Mouse (Mus musculus) liver, embryonic 12.5 days (tissue): ENCODE results near the gene Cstb. TPM values are rescaled to one million over a fixed set of nuclear protein-coding genes. Genes with fewer than 3 reads are reported as not detected.

Source experiments
- ATAC-seq: fragments of 200-750 bp; cut with Nextera tagmentation; 2 replicates; pipeline ENCODE4 v1.8.0; 2017; ENCODE audit warnings: moderate number of reproducible peaks, mild to moderate bottlenecking, moderate library complexity
- H3K27ac ChIP-seq: fragments of 300-500 bp; sonication (generic); 2 replicates; pipeline ENCODE4 v1.5.1; 2016; ENCODE audit warnings: mild to moderate bottlenecking
- H3K27me3 ChIP-seq: fragments of 300-500 bp; sonication (generic); replicated peaks from 2 replicates; pipeline ENCODE4 v1.6.1; 2016; ENCODE audit warnings: mild to moderate bottlenecking, moderate library complexity
- H3K36me3 ChIP-seq: fragments of 300-500 bp; sonication (generic); 2 replicates; pipeline ENCODE4 v1.6.1; 2016; ENCODE audit warnings: mild to moderate bottlenecking, moderate library complexity
- H3K4me1 ChIP-seq: fragments of 300-500 bp; sonication (generic); 2 replicates; pipeline ENCODE4 v1.6.1; 2016
- H3K4me2 ChIP-seq: fragments of 300-500 bp; sonication (generic); 2 replicates; pipeline ENCODE4 v1.6.1; 2016; ENCODE audit warnings: mild to moderate bottlenecking, moderate library complexity
- H3K4me3 ChIP-seq: fragments of 300-500 bp; sonication (generic); 2 replicates; pipeline ENCODE4 v1.5.1; 2016; ENCODE audit warnings: mild to moderate bottlenecking, moderate library complexity
- H3K9ac ChIP-seq: fragments of 300-500 bp; sonication (generic); 2 replicates; pipeline ENCODE4 v1.6.1; 2016; ENCODE audit warnings: mild to moderate bottlenecking, moderate library complexity
- H3K9me3 ChIP-seq: fragments of 300-500 bp; sonication (generic); replicated peaks from 2 replicates; pipeline ENCODE4 v1.6.1; 2016; ENCODE audit warnings: mild to moderate bottlenecking, moderate library complexity
- WGBS: fragments of 180-500 bp; shearing (Covaris S2); methylation state at CpG from one replicate; pipeline ENCODE4 v1.1.7; 2016; ENCODE audit not compliant: insufficient replicate concordance; 5-methylcytosine and 5-hydroxymethylcytosine counted together
- polyA plus RNA-seq: library from polyadenylated mRNA; unstranded; fragments of >200 nt; fragmentation: Nextera tagmentation; extraction: Ambion mirVana; gene quantifications from 2 replicates; pipeline ENCODE4 v1.2.1, GENCODE M21; 2016

Cstb gene
- polyA plus RNA-seq, 1 experiment from 2014 or later = 104 TPM

- H3K4me1 ChIP-seq = peaks cover 42% of the 10 kb centered on the region
- peak overlapping the region; percentile 98 for H3K4me2 ChIP-seq
- 2% methylated on average over 32 of the region's 32 CpGs for WGBS
- H3K27me3 ChIP-seq = 0 out of 2 replicates have a peak, but pooled peaks cover 6% of the 10 kb centered on the region
- peak overlapping the region; percentile 48; the same call in 1 of the 2 replicates for H3K27ac ChIP-seq
- H3K9ac ChIP-seq = peak overlapping the region; percentile 73
- H3K4me3 ChIP-seq = peak overlapping the region; percentile 68
- H3K9me3 ChIP-seq = no peaks in the 10 kb centered on the region
- ATAC-seq = peak; percentile 53
- H3K36me3 ChIP-seq = no peaks in the 10 kb centered on the region
Observed at GRCm38 (mm10) chr10:78464201-78464791, 38.8 kb downstream of the Cstb start.

- Histone ChIP-seq H3K4me2 (peak within 1 kb of the TSS; percentile 98), H3K4me3 (peak within 1 kb of the TSS; percentile 68)
- under 1% methylated on average over 35 of the region's 35 CpGs for WGBS
Observed at GRCm38 (mm10) chr10:78464792-78465207, 39.3 kb downstream of the Cstb start, which contains the start of gene Pdxk. Gene Pdxk (minus strand): TSS chr10:78464975.

GRCm38 (mm10) chr10:78465472-78465871 is 40.0 kb downstream of the Cstb start:
- Histone ChIP-seq H3K4me1 (peaks cover 38% of the 10 kb centered on the region), H3K27ac (peak overlapping the region; percentile 65), H3K9ac (no peak overlapping the region), H3K4me3 (peak overlapping the region; percentile 68; the same call in 1 of the 2 replicates), H3K4me2 (peak overlapping the region; percentile 98), H3K9me3 (no peaks in the 10 kb centered on the region), H3K27me3 (peaks cover 9% of the 10 kb centered on the region; the same call in 1 of the 2 replicates), H3K36me3 (no peaks in the 10 kb centered on the region)
- no peak for ATAC-seq
- 27% methylated on average over 3 of the region's 3 CpGs for WGBS

More at GRCm38 (mm10) chr10:78464792-78465207, 39.3 kb downstream of the Cstb start, which contains the start of gene Pdxk:
- peak; percentile 90 for ATAC-seq
- Histone ChIP-seq H3K27ac (peak within 1 kb of the TSS; percentile 65), H3K9me3 (no peaks in the 10 kb centered on the region), H3K4me1 (peaks cover 42% of the 10 kb centered on the region), H3K27me3 (peaks cover 7% of the 10 kb centered on the region; the same call in 1 of the 2 replicates), H3K9ac (peak within 1 kb of the TSS; percentile 73), H3K36me3 (no peaks in the 10 kb centered on the region)

- no peak overlapping the region for H3K4me2 ChIP-seq
- no peaks in the 10 kb centered on the region for H3K36me3 ChIP-seq
- ATAC-seq = no peak
- no peak overlapping the region for H3K9ac ChIP-seq
- peaks cover 33% of the 10 kb centered on the region for H3K4me1 ChIP-seq
- H3K27ac ChIP-seq = no peak overlapping the region
- H3K27me3 ChIP-seq = peaks cover 9% of the 10 kb centered on the region; the same call in 1 of the 2 replicates
- H3K4me3 ChIP-seq = no peak overlapping the region
- WGBS = 76% methylated on average over 9 of the region's 9 CpGs
- H3K9me3 ChIP-seq = no peaks in the 10 kb centered on the region
Observed at GRCm38 (mm10) chr10:78466647-78467046, 41.2 kb downstream of the Cstb start.

GRCm38 (mm10) chr10:78467761-78468310 is 42.4 kb downstream of the Cstb start:
- 76% methylated on average over 2 of the region's 2 CpGs for WGBS

GRCm38 (mm10) chr10:78470582-78471313 is 45.3 kb downstream of the Cstb start:
- 36% methylated on average over 15 of the region's 15 CpGs for WGBS
- Histone ChIP-seq H3K9ac (no peak overlapping the region), H3K4me3 (no peak overlapping the region), H3K4me2 (peak overlapping the region; percentile 26; the same call in 1 of the 2 replicates), H3K4me1 (peaks cover 2% of the 10 kb centered on the region; the same call in 1 of the 2 replicates), H3K27ac (no peak overlapping the region), H3K36me3 (no peaks in the 10 kb centered on the region), H3K27me3 (peaks cover 27% of the 10 kb centered on the region), H3K9me3 (no peaks in the 10 kb centered on the region)
- ATAC-seq = no peak

More at GRCm38 (mm10) chr10:78467761-78468310, 42.4 kb downstream of the Cstb start:
- Histone ChIP-seq H3K36me3 (no peaks in the 10 kb centered on the region), H3K27me3 (peaks cover 15% of the 10 kb centered on the region; the same call in 1 of the 2 replicates), H3K9ac (no peak overlapping the region), H3K4me3 (no peak overlapping the region), H3K27ac (no peak overlapping the region), H3K4me1 (peaks cover 31% of the 10 kb centered on the region), H3K9me3 (no peaks in the 10 kb centered on the region), H3K4me2 (no peak overlapping the region)
- ATAC-seq = no peak

- no peak overlapping the region for H3K4me2 ChIP-seq
- no peaks in the 10 kb centered on the region for H3K9me3 ChIP-seq
- no peaks in the 10 kb centered on the region for H3K36me3 ChIP-seq
- H3K4me1 ChIP-seq = no peaks in the 10 kb centered on the region
- H3K27ac ChIP-seq = no peak overlapping the region
- no peak for ATAC-seq
- no peak overlapping the region for H3K4me3 ChIP-seq
- no peak overlapping the region for H3K9ac ChIP-seq
- WGBS = 54% methylated on average over 3 of the region's 3 CpGs
- peaks cover 31% of the 10 kb centered on the region for H3K27me3 ChIP-seq
Observed at GRCm38 (mm10) chr10:78472046-78472445, 46.6 kb downstream of the Cstb start.

GRCm38 (mm10) chr10:78473434-78473833 is 48.0 kb downstream of the Cstb start:
- no peaks in the 10 kb centered on the region for H3K9me3 ChIP-seq
- no peaks in the 10 kb centered on the region for H3K4me1 ChIP-seq
- H3K9ac ChIP-seq = no peak overlapping the region
- ATAC-seq = no peak
- H3K4me3 ChIP-seq = no peak overlapping the region
- peaks cover 29% of the 10 kb centered on the region for H3K27me3 ChIP-seq
- H3K4me2 ChIP-seq = no peak overlapping the region
- no peaks in the 10 kb centered on the region for H3K36me3 ChIP-seq
- WGBS = 38% methylated on average over 5 of the region's 5 CpGs
- no peak overlapping the region for H3K27ac ChIP-seq

- Histone ChIP-seq H3K4me2 (no peak overlapping the region), H3K9ac (no peak overlapping the region), H3K9me3 (no peaks in the 10 kb centered on the region), H3K36me3 (no peaks in the 10 kb centered on the region), H3K27ac (no peak overlapping the region), H3K4me1 (no peaks in the 10 kb centered on the region), H3K4me3 (no peak overlapping the region), H3K27me3 (peaks cover 24% of the 10 kb centered on the region)
- ATAC-seq = no peak
- WGBS = 65% methylated on average over 8 of the region's 8 CpGs
Observed at GRCm38 (mm10) chr10:78474759-78475158, 49.3 kb downstream of the Cstb start.

GRCm38 (mm10) chr10:78476821-78477220 is 51.4 kb downstream of the Cstb start:
- Histone ChIP-seq H3K4me3 (no peak overlapping the region), H3K4me2 (no peak overlapping the region), H3K9ac (no peak overlapping the region), H3K27ac (no peak overlapping the region), H3K9me3 (no peaks in the 10 kb centered on the region), H3K4me1 (peaks cover 15% of the 10 kb centered on the region), H3K36me3 (no peaks in the 10 kb centered on the region), H3K27me3 (peaks cover 22% of the 10 kb centered on the region; the same call in 1 of the 2 replicates)
- ATAC-seq = no peak
- WGBS = 21% methylated on average over 4 of the region's 4 CpGs
